Mouse (Mus musculus) hindbrain, embryonic 11.5 days (tissue): ENCODE data around the gene Cx3cr1. TPM values are rescaled to one million over a fixed set of nuclear protein-coding genes. Genes with fewer than 3 reads are reported as not detected.

Experiments
- ATAC-seq: fragments of 200-750 bp; cut with Nextera tagmentation; 2 replicates; pipeline ENCODE4 v1.8.0; 2017; ENCODE audit warnings: mild to moderate bottlenecking, moderate TSS enrichment, moderate library complexity; ENCODE audit not compliant: low FRiP score
- DNase-seq: peaks from one replicate; pipeline ENCODE4 v3.0.0-alpha.2; 2015; ENCODE audit warnings: low spot score
- H3K27ac ChIP-seq: fragments of 300-500 bp; sonication (generic); 2 replicates; pipeline ENCODE4 v1.5.1; 2014; ENCODE audit warnings: mild to moderate bottlenecking, low read depth, low read length
- H3K27me3 ChIP-seq: fragments of 300-500 bp; sonication (generic); 2 replicates; pipeline ENCODE4 v1.6.1; 2014; ENCODE audit warnings: mild to moderate bottlenecking, low read length, moderate library complexity, mixed read lengths; ENCODE audit not compliant: control insufficient read depth, insufficient read depth
- H3K36me3 ChIP-seq: fragments of 300-500 bp; sonication (generic); 2 replicates; pipeline ENCODE4 v1.6.1; 2014; ENCODE audit warnings: mild to moderate bottlenecking, low read length, moderate library complexity, mixed read lengths; ENCODE audit not compliant: control insufficient read depth, insufficient read depth
- H3K4me1 ChIP-seq: fragments of 300-500 bp; sonication (generic); replicated peaks from 2 replicates; pipeline ENCODE4 v1.6.1; 2014; ENCODE audit warnings: low read length, mixed read lengths; ENCODE audit not compliant: control insufficient read depth, insufficient read depth
- H3K4me2 ChIP-seq: fragments of 300-500 bp; sonication (generic); replicated peaks from 2 replicates; pipeline ENCODE4 v1.6.1; 2014; ENCODE audit warnings: mild to moderate bottlenecking, low read depth, low read length
- H3K4me3 ChIP-seq: fragments of 300-500 bp; sonication (generic); 2 replicates; pipeline ENCODE4 v1.5.1; 2014; ENCODE audit warnings: low read depth, low read length
- H3K9ac ChIP-seq: fragments of 300-500 bp; sonication (generic); 2 replicates; pipeline ENCODE4 v1.6.1; 2014; ENCODE audit warnings: low read depth, low read length
- H3K9me3 ChIP-seq: fragments of 300-500 bp; sonication (generic); 2 replicates; pipeline ENCODE4 v1.6.1; 2016; ENCODE audit warnings: low read length; ENCODE audit not compliant: control insufficient read depth
- WGBS: fragments of 180-500 bp; shearing (Covaris S2); extraction: QIAGEN DNeasy Blood & Tissue Kit; methylation state at CpG from one replicate; pipeline ENCODE4 v1.1.7; 2014; 5-methylcytosine and 5-hydroxymethylcytosine counted together
- polyA plus RNA-seq: library from polyadenylated mRNA; unstranded; fragments of >200 nt; fragmentation: Nextera tagmentation; extraction: Ambion mirVana; gene quantifications from 2 replicates; pipeline ENCODE4 v1.2.1, GENCODE M21; 2014

Cx3cr1 gene
- polyA plus RNA-seq, 1 experiment from 2014 or later, result 7.2 TPM

GRCm38 (mm10) chr9:120007833-120008232 lies 61.8 kb downstream of the Cx3cr1 start:
- H3K27ac ChIP-seq, result no peak overlapping the region
- H3K9ac ChIP-seq, result no peak overlapping the region
- no peaks in the 10 kb centered on the region for H3K9me3 ChIP-seq
- H3K36me3 ChIP-seq, result no peaks in the 10 kb centered on the region
- H3K4me3 ChIP-seq, result no peak overlapping the region
- WGBS, result 100% methylated on average over 1 of the region's 1 CpGs
- DNase-seq (no peak), ATAC-seq (no peak)
- H3K27me3 ChIP-seq, result no peaks in the 10 kb centered on the region; the same call in 1 of the 2 replicates
- no peak overlapping the region for H3K4me2 ChIP-seq
- no peaks in the 10 kb centered on the region for H3K4me1 ChIP-seq

GRCm38 (mm10) chr9:120005936-120006335 lies 63.7 kb downstream of the Cx3cr1 start:
- 67% methylated on average over 3 of the region's 3 CpGs for WGBS
- DNase-seq, result no peak
- H3K9me3 ChIP-seq, result no peaks in the 10 kb centered on the region

GRCm38 (mm10) chr9:120002893-120003292 lies 66.8 kb downstream of the Cx3cr1 start:
- Histone ChIP-seq H3K4me2 (no peak overlapping the region), H3K36me3 (no peaks in the 10 kb centered on the region), H3K27me3 (no peaks in the 10 kb centered on the region), H3K27ac (no peak overlapping the region), H3K4me1 (0 out of 2 replicates have a peak, but pooled peaks cover 3% of the 10 kb centered on the region), H3K4me3 (no peak overlapping the region), H3K9ac (no peak overlapping the region), H3K9me3 (no peaks in the 10 kb centered on the region)
- DNase-seq (no peak), ATAC-seq (no peak)
- 80% methylated on average over 5 of the region's 5 CpGs for WGBS

More at GRCm38 (mm10) chr9:120005936-120006335, 63.7 kb downstream of the Cx3cr1 start:
- no peak overlapping the region for H3K27ac ChIP-seq
- 0 out of 2 replicates have a peak, but pooled peaks cover 3% of the 10 kb centered on the region for H3K4me1 ChIP-seq
- no peak overlapping the region for H3K9ac ChIP-seq
- no peaks in the 10 kb centered on the region; the same call in 1 of the 2 replicates for H3K27me3 ChIP-seq
- no peak overlapping the region for H3K4me2 ChIP-seq
- no peak for ATAC-seq
- no peaks in the 10 kb centered on the region for H3K36me3 ChIP-seq
- H3K4me3 ChIP-seq, result no peak overlapping the region

- 11% methylated on average over 31 of the region's 31 CpGs for WGBS
- no peak overlapping the region for H3K27ac ChIP-seq
- peak overlapping the region; percentile 42 for H3K4me2 ChIP-seq
- H3K9ac ChIP-seq, result peak overlapping the region; percentile 44
- H3K36me3 ChIP-seq, result no peaks in the 10 kb centered on the region
- peak overlapping the region; percentile 14 for H3K4me3 ChIP-seq
- H3K4me1 ChIP-seq, result 0 out of 2 replicates have a peak, but pooled peaks cover 3% of the 10 kb centered on the region
- no peaks in the 10 kb centered on the region for H3K9me3 ChIP-seq
- H3K27me3 ChIP-seq, result no peaks in the 10 kb centered on the region
- DNase-seq, result peak; percentile 81
- peak; percentile 75; the same call in 1 of the 2 replicates for ATAC-seq
Observed at GRCm38 (mm10) chr9:120001945-120002725, 67.5 kb downstream of the Cx3cr1 start.

GRCm38 (mm10) chr9:120000761-120001160 lies 68.9 kb downstream of the Cx3cr1 start:
- Histone ChIP-seq H3K27ac (no peak overlapping the region), H3K9me3 (no peaks in the 10 kb centered on the region), H3K4me2 (no peak overlapping the region), H3K27me3 (no peaks in the 10 kb centered on the region), H3K4me3 (no peak overlapping the region), H3K36me3 (no peaks in the 10 kb centered on the region), H3K4me1 (0 out of 2 replicates have a peak, but pooled peaks cover 3% of the 10 kb centered on the region), H3K9ac (no peak overlapping the region)
- DNase-seq (no peak), ATAC-seq (no peak)
- WGBS, result 72% methylated on average over 5 of the region's 5 CpGs

- DNase-seq, result no peak
- 0 out of 2 replicates have a peak, but pooled peaks cover 3% of the 10 kb centered on the region for H3K4me1 ChIP-seq
- 88% methylated on average over 6 of the region's 6 CpGs for WGBS
Observed at GRCm38 (mm10) chr9:119999636-120000035, 70.0 kb downstream of the Cx3cr1 start.

GRCm38 (mm10) chr9:119998776-119999175 lies 70.9 kb downstream of the Cx3cr1 start:
- Histone ChIP-seq H3K36me3 (no peaks in the 10 kb centered on the region), H3K27ac (no peak overlapping the region), H3K4me3 (no peak overlapping the region), H3K4me1 (0 out of 2 replicates have a peak, but pooled peaks cover 3% of the 10 kb centered on the region), H3K9ac (no peak overlapping the region), H3K4me2 (no peak overlapping the region), H3K27me3 (no peaks in the 10 kb centered on the region), H3K9me3 (no peaks in the 10 kb centered on the region)
- DNase-seq (no peak), ATAC-seq (no peak)
- WGBS, result 81% methylated on average over 1 of the region's 1 CpGs

More at GRCm38 (mm10) chr9:119999636-120000035, 70.0 kb downstream of the Cx3cr1 start:
- H3K9ac ChIP-seq, result no peak overlapping the region
- H3K4me3 ChIP-seq, result no peak overlapping the region
- no peak overlapping the region for H3K27ac ChIP-seq
- no peaks in the 10 kb centered on the region for H3K27me3 ChIP-seq
- no peak for ATAC-seq
- no peak overlapping the region for H3K4me2 ChIP-seq
- no peaks in the 10 kb centered on the region for H3K36me3 ChIP-seq
- no peaks in the 10 kb centered on the region for H3K9me3 ChIP-seq

- Histone ChIP-seq H3K27me3 (no peaks in the 10 kb centered on the region), H3K4me3 (no peak overlapping the region), H3K9me3 (no peaks in the 10 kb centered on the region), H3K27ac (no peak overlapping the region), H3K4me1 (no peaks in the 10 kb centered on the region), H3K9ac (no peak overlapping the region), H3K36me3 (no peaks in the 10 kb centered on the region), H3K4me2 (no peak overlapping the region)
- DNase-seq (no peak), ATAC-seq (no peak)
- 83% methylated on average over 4 of the region's 4 CpGs for WGBS
Observed at GRCm38 (mm10) chr9:119996080-119996479, 73.6 kb downstream of the Cx3cr1 start.

- ATAC-seq (no peak), DNase-seq (no peak)
- no peak overlapping the region for H3K27ac ChIP-seq
- no peak overlapping the region for H3K4me2 ChIP-seq
- no peaks in the 10 kb centered on the region for H3K27me3 ChIP-seq
- H3K4me1 ChIP-seq, result no peaks in the 10 kb centered on the region
- no peak overlapping the region for H3K9ac ChIP-seq
- no peaks in the 10 kb centered on the region for H3K9me3 ChIP-seq
- no peak overlapping the region for H3K4me3 ChIP-seq
- no peaks in the 10 kb centered on the region for H3K36me3 ChIP-seq
- 79% methylated on average over 7 of the region's 7 CpGs for WGBS
Observed at GRCm38 (mm10) chr9:119994207-119994606, 75.5 kb downstream of the Cx3cr1 start.
